Mouse (Mus musculus): Measurements from ENCODE around the gene Cebpz. TPM values are rescaled to one million over a fixed set of nuclear protein-coding genes. Genes with fewer than 3 reads are reported as not detected.

Cebpz gene
- 4.5 and 6.2 TPM in 2 replicates for polyA plus RNA-seq (2012; rRNA removed)

DNA sequence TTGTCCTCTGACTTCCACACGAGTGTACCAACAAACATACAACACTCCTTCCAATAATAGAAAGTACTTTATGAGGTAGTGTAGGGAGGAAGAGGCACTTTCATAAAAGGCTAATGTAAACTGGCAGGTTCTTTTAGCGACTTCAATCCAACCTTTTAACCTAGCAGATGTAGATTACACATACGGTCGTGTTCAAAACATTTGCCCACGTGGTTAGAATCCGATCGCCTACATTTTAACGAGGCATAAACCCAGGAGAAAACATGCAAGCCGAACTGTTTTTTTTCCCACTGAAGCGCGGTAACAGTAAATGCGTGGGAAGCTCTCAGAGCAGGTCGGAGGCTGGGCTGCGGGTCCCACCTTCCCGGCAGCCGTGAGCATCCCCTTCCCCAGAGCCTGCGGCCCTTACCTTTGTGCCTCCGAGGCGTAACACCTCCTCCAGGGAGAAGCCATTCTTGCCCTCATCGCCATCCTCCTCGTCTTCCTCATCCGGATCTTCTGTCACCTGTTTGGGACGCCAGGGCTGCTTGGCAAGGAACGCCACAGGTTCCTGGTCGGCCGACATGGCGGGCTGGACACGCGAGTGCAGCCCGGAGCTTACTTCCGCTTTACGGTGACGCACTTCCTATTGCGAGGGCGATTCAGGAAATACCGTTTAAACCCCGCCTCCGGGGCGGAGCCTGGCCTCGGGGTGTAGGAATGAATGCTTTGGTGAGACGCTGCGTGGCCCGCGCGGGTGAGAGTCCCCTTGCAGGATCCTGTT, at the start of gene Cebpz, which contains the start of gene Ndufaf7:
Gene Cebpz (minus strand): TSS at position 601 of the 763 bp plus-strand sequence.
Gene Ndufaf7 (plus strand): TSS at position 671 of the 763 bp plus-strand sequence.
- H3K27me3 ChIP-seq (ENCODE audit: control insufficient read depth, insufficient read depth, low read length): no peaks in the 10 kb centered on the region
- peak within 1 kb of the TSS; percentile 74 for H3K27ac ChIP-seq (ENCODE audit: control insufficient read depth, insufficient read depth, low read depth, low read length)
- peaks cover 7% of the 10 kb centered on the region for H3K36me3 ChIP-seq (ENCODE audit: control insufficient read depth, insufficient read depth, low read length)
- H3K4me3 ChIP-seq (ENCODE audit: control insufficient read depth, low read depth, low read length): peak within 1 kb of the TSS; percentile 100
- TF ChIP-seq POLR2A (IDR thresholded peaks at IDR 0.05; ENCODE audit: control insufficient read depth, low read depth, low read length) (peak; percentile 84), CTCF (IDR thresholded peaks at IDR 0.05; ENCODE audit: control insufficient read depth, insufficient read depth, insufficient replicate concordance, low read depth, low read length) (no peak)
- H3K4me1 ChIP-seq (ENCODE audit: control insufficient read depth, insufficient read depth, low read length): no peaks in the 10 kb centered on the region

DNA sequence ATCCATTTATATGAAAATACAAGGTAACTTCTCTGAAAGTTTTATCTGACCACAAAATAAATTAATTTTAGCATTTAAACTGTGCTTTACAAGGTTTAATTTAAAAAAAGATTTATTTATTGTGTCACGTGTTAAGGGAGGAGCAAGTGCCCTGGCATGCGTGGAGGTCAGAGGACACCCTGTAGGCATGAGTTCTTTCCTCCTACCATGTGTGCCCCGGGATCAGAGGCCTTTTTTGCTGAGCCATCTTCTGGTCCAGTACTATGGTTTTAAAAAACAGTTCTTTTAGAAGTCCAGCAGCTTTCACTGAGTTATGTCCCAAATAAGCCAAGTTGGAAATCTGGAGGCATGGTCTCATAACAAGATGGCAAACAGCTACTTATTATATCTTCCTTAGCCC, 46.9 kb upstream of the Cebpz start:
- Histone ChIP-seq H3K27me3 (ENCODE audit: control insufficient read depth, insufficient read depth, low read length) (no peaks in the 10 kb centered on the region), H3K36me3 (ENCODE audit: control insufficient read depth, insufficient read depth, low read length) (no peaks in the 10 kb centered on the region), H3K4me1 (ENCODE audit: control insufficient read depth, insufficient read depth, low read length) (no peaks in the 10 kb centered on the region), H3K27ac (ENCODE audit: control insufficient read depth, insufficient read depth, low read depth, low read length) (no peak overlapping the region), H3K4me3 (ENCODE audit: control insufficient read depth, low read depth, low read length) (no peak overlapping the region)
- TF ChIP-seq CTCF (IDR thresholded peaks at IDR 0.05; ENCODE audit: control insufficient read depth, insufficient read depth, insufficient replicate concordance, low read depth, low read length) (no peak), POLR2A (IDR thresholded peaks at IDR 0.05; ENCODE audit: control insufficient read depth, low read depth, low read length) (no peak)

- TF ChIP-seq POLR2A (IDR thresholded peaks at IDR 0.05; ENCODE audit: control insufficient read depth, low read depth, low read length): no peak
- no peak for TF ChIP-seq CTCF (IDR thresholded peaks at IDR 0.05; ENCODE audit: control insufficient read depth, insufficient read depth, insufficient replicate concordance, low read depth, low read length)
- H3K36me3 ChIP-seq (ENCODE audit: control insufficient read depth, insufficient read depth, low read length): no peaks in the 10 kb centered on the region
- H3K4me3 ChIP-seq (ENCODE audit: control insufficient read depth, low read depth, low read length): no peak overlapping the region
- H3K4me1 ChIP-seq (ENCODE audit: control insufficient read depth, insufficient read depth, low read length): no peaks in the 10 kb centered on the region
- H3K27ac ChIP-seq (ENCODE audit: control insufficient read depth, insufficient read depth, low read depth, low read length): no peak overlapping the region
- no peaks in the 10 kb centered on the region for H3K27me3 ChIP-seq (ENCODE audit: control insufficient read depth, insufficient read depth, low read length)
Observed at GRCm38 (mm10) chr17:78983166-78983565, 46.3 kb upstream of the Cebpz start.

DNA sequence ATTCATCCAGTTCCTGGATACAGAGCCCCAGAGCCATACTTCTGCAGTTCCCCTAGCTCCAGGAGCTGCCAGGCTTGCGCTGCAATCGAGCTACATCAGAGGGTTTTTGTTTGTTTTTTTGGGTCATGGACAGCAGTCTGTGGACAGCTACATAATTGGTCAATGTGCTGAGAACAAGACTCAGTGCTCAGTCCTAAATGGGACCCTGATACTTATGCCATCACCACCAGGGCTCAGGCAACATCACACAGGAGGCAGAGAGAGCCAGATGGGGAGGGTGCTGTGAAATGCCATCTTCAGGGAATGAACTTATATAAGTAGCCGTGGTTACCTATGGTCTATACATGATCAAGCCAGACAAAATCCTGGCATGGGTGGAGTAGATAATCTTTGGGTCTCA, 31.6 kb upstream of the Cebpz start:
- TF ChIP-seq POLR2A (IDR thresholded peaks at IDR 0.05; ENCODE audit: control insufficient read depth, low read depth, low read length): no peak
- no peaks in the 10 kb centered on the region for H3K36me3 ChIP-seq (ENCODE audit: control insufficient read depth, insufficient read depth, low read length)
- H3K27me3 ChIP-seq (ENCODE audit: control insufficient read depth, insufficient read depth, low read length): no peaks in the 10 kb centered on the region
- no peak overlapping the region for H3K4me3 ChIP-seq (ENCODE audit: control insufficient read depth, low read depth, low read length)
- no peak overlapping the region for H3K27ac ChIP-seq (ENCODE audit: control insufficient read depth, insufficient read depth, low read depth, low read length)
- H3K4me1 ChIP-seq (ENCODE audit: control insufficient read depth, insufficient read depth, low read length): no peaks in the 10 kb centered on the region

DNA sequence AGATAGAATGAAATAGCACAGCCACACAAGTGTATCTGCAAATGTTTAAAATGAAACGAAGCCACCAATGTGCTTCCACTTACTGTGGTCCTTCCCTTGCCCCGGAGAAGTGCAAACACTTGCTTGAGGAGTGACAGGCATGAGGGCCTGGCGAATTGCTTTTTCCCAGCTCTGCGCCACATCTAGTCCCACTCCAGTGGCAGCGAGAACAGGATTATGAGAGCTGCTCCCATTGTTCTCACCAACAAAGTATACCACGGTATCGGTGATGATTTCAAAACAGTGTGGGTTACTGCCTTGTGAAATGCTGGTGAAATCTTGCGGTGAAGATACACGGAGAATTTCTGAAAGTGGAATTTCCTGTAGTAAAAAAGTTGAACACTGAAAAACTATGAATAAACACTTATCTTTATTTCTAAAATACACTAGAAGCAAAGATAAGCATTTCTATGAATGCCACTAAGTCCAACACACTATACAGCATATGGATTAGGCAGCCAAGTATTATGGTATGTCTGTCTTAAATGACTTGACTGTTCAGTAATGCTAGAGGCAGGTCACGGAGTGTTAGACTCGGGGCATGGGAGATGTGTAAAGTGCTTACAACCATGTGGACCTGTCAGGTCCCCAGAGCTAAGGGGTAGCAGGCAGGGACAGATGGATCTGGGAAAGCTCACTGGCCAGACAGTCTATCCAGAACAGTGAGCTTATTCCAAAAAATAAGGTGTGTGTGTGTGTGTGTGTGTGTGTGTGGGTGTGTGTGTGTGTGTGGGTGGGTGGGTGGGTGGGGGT, 29.4 kb upstream of the Cebpz start:
- Histone ChIP-seq H3K4me3 (ENCODE audit: control insufficient read depth, low read depth, low read length) (no peak overlapping the region), H3K4me1 (ENCODE audit: control insufficient read depth, insufficient read depth, low read length) (no peaks in the 10 kb centered on the region), H3K36me3 (ENCODE audit: control insufficient read depth, insufficient read depth, low read length) (no peaks in the 10 kb centered on the region), H3K27ac (ENCODE audit: control insufficient read depth, insufficient read depth, low read depth, low read length) (no peak overlapping the region), H3K27me3 (ENCODE audit: control insufficient read depth, insufficient read depth, low read length) (no peaks in the 10 kb centered on the region)
- TF ChIP-seq CTCF (IDR thresholded peaks at IDR 0.05; ENCODE audit: control insufficient read depth, insufficient read depth, insufficient replicate concordance, low read depth, low read length) (no peak), POLR2A (IDR thresholded peaks at IDR 0.05; ENCODE audit: control insufficient read depth, low read depth, low read length) (no peak)

DNA sequence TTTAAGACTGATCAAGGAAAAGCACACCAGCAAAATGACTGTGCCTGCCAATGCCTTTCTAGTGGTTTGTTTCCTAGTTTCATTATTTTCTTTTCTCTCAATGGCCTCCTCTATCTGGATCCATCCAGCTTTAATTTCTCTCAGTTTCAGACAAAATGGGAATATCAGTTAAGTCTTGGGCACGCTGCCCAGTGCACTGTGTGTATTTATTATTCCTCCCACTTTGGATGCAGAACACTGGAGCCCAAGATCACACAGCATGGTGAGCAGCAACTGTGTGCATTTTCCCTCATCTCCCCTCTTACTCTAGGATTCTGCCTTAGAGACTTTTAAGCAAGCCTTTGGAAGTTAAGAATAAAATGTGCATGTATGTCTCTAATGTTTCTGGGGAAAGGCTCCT, 27.5 kb upstream of the Cebpz start:
- no peak for TF ChIP-seq POLR2A (IDR thresholded peaks at IDR 0.05; ENCODE audit: control insufficient read depth, low read depth, low read length)
- TF ChIP-seq CTCF (IDR thresholded peaks at IDR 0.05; ENCODE audit: control insufficient read depth, insufficient read depth, insufficient replicate concordance, low read depth, low read length): no peak
- no peak overlapping the region for H3K4me3 ChIP-seq (ENCODE audit: control insufficient read depth, low read depth, low read length)
- H3K27me3 ChIP-seq (ENCODE audit: control insufficient read depth, insufficient read depth, low read length): no peaks in the 10 kb centered on the region
- no peaks in the 10 kb centered on the region for H3K36me3 ChIP-seq (ENCODE audit: control insufficient read depth, insufficient read depth, low read length)
- no peak overlapping the region for H3K27ac ChIP-seq (ENCODE audit: control insufficient read depth, insufficient read depth, low read depth, low read length)
- H3K4me1 ChIP-seq (ENCODE audit: control insufficient read depth, insufficient read depth, low read length): no peaks in the 10 kb centered on the region

DNA sequence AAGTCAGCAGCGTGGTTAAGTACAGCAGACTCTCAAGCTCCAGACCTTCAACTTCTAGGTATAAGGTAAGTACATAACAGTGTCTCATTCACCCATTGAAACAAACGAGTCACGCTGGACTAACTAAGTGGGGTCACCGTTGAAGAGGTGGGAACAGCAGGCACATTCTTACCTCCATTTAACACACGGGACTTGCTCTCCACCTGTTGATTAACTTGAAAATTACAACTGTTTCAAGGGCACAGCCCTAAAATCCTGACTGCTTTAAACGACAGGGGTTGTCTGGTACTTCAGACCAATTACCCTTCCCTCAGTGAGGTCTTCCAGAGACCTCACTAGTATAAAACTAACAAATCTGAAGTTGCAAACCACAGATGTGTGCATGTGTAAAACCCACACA, 22.6 kb upstream of the Cebpz start:
- Histone ChIP-seq H3K27me3 (ENCODE audit: control insufficient read depth, insufficient read depth, low read length) (no peaks in the 10 kb centered on the region), H3K36me3 (ENCODE audit: control insufficient read depth, insufficient read depth, low read length) (no peaks in the 10 kb centered on the region), H3K27ac (ENCODE audit: control insufficient read depth, insufficient read depth, low read depth, low read length) (no peak overlapping the region), H3K4me1 (ENCODE audit: control insufficient read depth, insufficient read depth, low read length) (no peaks in the 10 kb centered on the region), H3K4me3 (ENCODE audit: control insufficient read depth, low read depth, low read length) (no peak overlapping the region)
- TF ChIP-seq POLR2A (IDR thresholded peaks at IDR 0.05; ENCODE audit: control insufficient read depth, low read depth, low read length) (no peak), CTCF (IDR thresholded peaks at IDR 0.05; ENCODE audit: control insufficient read depth, insufficient read depth, insufficient replicate concordance, low read depth, low read length) (no peak)
